Mouse (Mus musculus) heart, adult 8-10 months (tissue): ENCODE measurements around the gene Olfr16. TPM values are rescaled to one million over a fixed set of nuclear protein-coding genes. Genes with fewer than 3 reads are reported as not detected.

Experiments
- DNase-seq: peaks from one replicate; pipeline ENCODE4 v3.0.0; 2022; ENCODE audit warnings: low spot score
- total RNA-seq, 4 experiments: library from RNA; stranded (reverse); gene quantifications; 2 replicates each; pipeline ENCODE4 v1.2.4; 2022

Olfr16 gene
- not detected for total RNA-seq

DNA sequence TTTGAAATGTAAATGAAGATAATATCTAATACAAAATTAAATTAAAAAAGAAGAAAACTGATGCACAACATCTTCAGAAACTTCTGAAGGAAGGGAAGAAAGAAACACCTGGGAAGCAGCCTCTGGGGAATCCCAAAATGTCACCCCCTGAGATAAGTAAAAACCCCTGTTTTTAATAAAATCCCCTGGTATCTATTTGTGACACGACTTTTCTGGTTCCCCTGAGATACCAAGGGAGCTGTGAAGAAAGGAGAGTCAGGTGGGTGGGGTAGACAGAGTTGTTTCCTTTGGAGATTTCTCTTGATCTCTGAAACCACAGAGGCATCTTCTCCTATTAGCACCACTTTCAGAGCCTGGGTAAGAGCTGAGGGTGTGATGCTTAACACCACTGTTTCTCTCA, at the start of gene Olfr16:
Gene Olfr16, plus strand, starts transcription at position 250 of the 400 bp plus-strand sequence.
- DNase-seq: no peak

DNA sequence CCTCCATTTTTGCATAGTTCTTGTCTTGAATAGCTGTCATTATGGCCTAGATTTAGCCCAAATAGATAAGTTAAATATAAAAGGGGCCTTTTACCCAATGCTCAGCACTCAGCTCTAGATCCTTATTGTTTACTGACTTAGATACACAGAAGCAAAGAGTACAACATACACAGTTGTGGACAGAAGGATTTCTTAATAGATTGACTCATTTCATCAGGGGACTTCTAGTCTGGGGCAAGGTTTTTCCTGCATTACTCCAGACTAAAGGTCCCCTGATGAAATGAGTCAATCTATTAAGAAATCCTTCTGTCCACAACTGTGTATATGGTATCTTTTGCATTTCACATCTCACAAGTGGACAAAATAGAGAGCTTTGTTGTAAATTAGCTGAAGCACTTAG, 46.9 kb upstream of the Olfr16 start:
- no peak for DNase-seq

DNA sequence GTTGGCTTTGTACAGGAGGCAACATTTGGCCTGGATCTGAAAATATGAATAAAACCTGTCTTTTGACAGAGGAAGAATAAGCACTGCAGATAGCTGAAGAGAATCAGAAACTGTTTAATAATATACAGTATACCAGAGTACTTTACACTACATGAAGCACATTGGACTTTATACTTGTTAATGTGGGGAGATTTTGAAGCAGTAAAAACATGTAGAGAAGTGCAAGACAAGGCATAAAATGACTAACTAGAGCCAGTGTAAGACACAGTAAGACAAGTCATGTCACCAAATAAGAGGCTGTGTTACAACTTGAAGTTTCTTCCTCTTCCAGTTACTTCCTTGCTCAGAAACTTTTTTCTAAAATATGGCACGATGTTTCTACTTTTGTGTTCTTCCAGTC, 33.1 kb upstream of the Olfr16 start:
- DNase-seq: no peak

- DNase-seq: no peak
These were observed 31.8 kb upstream of the Olfr16 start for GRCm38 (mm10) chr1:172918450-172918849.

- DNase-seq: no peak
These were observed 18.0 kb upstream of the Olfr16 start for GRCm38 (mm10) chr1:172932197-172932596.

- no peak for DNase-seq
These were observed 1.0 kb downstream of the Olfr16 start for GRCm38 (mm10) chr1:172951171-172951720.

- DNase-seq: no peak
These were observed 5.2 kb downstream of the Olfr16 start for GRCm38 (mm10) chr1:172955376-172955775.

DNA sequence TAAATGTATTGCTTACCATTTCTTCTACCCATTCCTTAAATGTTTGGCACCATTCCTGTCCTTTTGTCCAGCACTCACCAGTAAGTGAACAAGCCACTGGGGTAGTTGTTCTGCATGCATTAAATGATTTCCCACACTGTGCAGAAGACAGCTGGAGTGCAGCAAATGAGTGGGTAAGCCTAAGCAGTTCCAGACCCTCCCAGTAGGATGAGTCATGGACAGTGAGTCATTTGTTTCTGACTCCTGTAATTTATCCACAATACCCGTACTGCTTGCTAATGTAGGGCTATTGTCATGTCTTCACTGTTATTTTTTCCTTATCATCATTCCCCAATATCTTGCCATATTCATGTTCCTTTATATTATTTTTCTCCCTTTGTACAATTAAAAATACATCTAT, 10.2 kb downstream of the Olfr16 start:
- no peak for DNase-seq

DNA sequence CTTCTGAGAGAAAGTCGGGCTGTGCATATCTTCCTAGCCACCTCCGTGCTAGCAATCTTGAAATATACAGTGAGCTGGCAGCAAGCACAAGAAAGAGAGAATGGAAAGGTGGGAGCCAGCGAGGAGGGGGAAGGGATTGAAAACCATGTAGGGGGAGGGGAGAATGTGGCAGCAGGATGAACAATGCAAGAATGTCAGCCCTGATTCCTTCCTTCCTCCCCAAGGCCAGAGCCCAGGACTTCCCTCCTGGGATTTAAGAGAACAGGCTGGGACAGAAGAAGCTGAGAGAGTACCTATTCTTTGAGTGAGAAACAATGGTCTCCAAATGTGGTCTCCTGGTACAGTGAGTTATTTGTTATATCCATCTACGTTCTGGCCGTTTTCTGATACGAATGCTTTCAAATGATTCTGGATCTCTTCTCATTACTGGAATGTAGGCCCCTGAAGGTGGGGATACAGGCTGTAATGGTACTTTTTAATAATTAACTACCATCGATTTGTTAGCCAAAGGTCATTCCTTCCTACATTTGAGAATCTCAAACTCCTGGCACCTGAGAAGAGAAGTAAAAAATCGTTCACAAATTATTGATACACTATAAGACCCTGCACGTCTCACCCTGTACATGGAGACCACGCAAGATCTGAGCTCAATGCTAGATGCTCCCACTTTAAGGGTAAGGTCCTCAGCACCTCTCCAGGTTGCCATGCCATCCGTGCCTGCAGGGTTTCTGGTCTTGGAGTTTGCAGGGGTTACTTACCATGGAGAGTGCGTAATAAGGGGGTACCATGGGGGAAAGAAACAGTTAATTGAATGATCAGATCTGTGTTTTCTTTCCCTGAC, 39.8 kb downstream of the Olfr16 start:
- no peak for DNase-seq

GRCm38 (mm10) chr1:172990635-172991009, 40.4 kb downstream of the Olfr16 start:
- no peak for DNase-seq

Other genes starting within 250 kb of the Olfr16 start
- gene Apcs, start 55.4 kb upstream of the Olfr16 start, total RNA-seq: not detected
- gene Olfr1408, start 187.0 kb downstream of the Olfr16 start, total RNA-seq: not detected
- not detected for gene Olfr1406, start 240.2 kb downstream of the Olfr16 start, total RNA-seq
- not detected for gene Olfr218, start 247.4 kb downstream of the Olfr16 start, total RNA-seq